Mouse (Mus musculus): Measurements from ENCODE around the gene Prodh2.
A peak's percentile ranks its signal among the peaks of the same experiment; 100 is the strongest.
"Not testable (repeated sequence)": the region's sequence is repeated elsewhere in the genome, so short reads cannot be mapped to it uniquely, and the experiment has no call there.

The Prodh2 gene

GRCm38 (mm10) chr7:30493401-30493931 is at the start of gene Prodh2:
Gene Prodh2 (plus strand): TSS chr7:30493622.
- DNase-seq (ENCODE audit: low spot score in 2 of 2) = no peak

DNA sequence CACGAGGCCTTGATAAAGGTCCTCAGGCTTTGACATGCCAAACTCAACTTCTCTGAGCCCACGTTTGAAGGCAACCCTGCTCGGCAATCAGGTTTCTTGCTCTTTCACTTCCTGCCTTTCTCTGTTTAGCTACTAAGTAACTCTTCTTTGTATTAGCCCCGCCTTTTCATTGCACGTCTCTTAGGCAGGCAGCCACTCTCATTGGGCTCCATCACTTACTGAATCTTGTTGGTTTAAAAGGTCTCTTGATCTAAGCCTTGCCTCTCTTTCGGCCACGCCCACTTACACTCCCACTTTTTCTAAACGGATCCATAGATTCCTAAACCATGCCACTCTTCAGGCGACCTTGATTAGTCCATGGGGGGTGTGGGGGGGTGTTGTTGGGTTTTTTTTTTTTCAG is 49.7 kb upstream of the Prodh2 start:
- DNase-seq (ENCODE audit: low spot score in 2 of 2) = no peak

- DNase-seq (ENCODE audit: low spot score in 2 of 2) = peak in 1 of 2 experiments; percentile 62
These were observed 49.1 kb upstream of the Prodh2 start for GRCm38 (mm10) chr7:30444154-30444970.

DNA sequence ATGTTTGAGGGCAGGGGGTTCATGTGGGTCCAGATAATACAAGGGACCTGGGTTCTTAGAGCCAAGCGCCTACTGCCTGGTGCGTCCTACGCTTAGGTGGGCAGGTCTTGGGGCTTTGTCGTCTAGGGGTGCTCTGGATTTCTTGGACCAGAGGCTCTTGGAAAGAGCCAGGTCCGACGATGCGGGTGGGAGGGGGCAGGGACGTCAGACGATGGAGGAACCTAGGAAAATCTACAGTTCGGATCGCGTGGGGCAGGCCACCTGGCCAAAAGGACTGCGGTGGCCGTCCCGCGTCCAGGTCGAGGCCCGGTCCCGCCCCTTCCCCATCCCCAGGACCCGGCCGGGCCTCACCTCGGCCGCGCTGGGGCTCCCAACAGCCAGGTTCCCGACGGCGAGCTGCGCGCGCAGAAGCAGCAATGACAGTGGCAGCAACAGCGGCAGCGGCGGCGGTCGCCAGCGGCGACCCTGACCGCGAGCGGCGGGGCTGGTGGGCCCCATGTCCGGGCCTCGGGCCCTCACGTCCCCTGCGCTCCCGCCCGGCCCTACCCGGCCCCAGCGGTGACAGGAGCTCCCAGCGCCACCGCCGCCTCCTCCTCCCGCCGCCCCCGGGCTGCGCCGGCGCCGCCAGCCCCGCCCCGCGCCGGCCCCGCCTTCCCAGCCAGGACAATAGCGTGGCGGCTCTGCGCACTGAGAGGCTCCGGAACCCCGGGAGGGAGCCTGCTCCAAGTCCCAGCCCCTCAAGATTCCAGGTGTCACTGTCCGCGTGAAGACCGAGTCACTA is 48.3 kb upstream of the Prodh2 start, which contains the start of gene Aplp1:
TSS of gene Aplp1 (minus strand) at position 565 of the 781 bp plus-strand sequence.
- DNase-seq (ENCODE audit: low spot score in 2 of 2) = peak; percentile 51 to 77

GRCm38 (mm10) chr7:30450241-30450640 is 43.2 kb upstream of the Prodh2 start:
- no peak for DNase-seq (ENCODE audit: low spot score in 2 of 2)

DNA sequence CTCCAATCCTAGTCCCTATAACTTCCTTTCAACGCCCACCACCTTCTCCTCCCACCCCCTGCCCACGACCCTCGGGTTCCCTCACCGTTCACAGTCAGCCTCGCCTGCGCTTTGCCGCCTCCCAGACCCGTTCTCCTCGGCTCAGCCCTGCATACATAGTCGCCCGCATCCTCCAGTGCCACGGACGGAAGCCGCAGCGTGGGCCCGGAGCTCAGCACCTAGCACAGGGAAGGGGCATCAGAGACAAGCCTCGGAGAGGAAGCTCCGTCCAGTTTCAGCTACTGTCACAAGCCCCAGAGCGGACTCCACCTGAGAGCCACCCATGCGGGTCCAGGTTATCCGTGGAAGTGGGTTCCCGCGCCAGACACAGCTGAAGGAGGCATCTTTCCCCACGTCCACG is 40.1 kb upstream of the Prodh2 start:
- DNase-seq (ENCODE audit: low spot score in 2 of 2) = no peak

GRCm38 (mm10) chr7:30453766-30454165 is 39.7 kb upstream of the Prodh2 start:
- DNase-seq (ENCODE audit: low spot score in 2 of 2) = no peak

DNA sequence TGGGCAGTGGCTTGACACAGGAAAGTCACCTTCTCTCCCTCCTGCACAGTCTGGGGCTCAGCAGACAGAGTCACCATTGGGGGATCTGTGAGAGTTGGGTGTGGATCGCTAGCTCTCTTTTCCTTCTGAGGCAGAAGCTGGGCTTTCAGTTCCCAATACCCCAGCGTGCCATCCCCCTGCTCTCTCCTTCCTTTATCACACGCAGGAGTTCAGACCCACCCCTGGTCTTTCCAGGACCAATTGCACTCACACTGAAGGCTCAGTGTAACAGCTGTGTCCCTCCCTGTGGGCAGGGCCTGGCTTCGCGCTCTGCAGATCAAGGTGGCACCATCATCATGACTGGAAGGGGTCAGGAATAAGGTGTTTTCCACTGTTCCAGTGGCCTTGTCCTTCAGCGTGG is 39.2 kb upstream of the Prodh2 start:
- no peak for DNase-seq (ENCODE audit: low spot score in 2 of 2)

GRCm38 (mm10) chr7:30456487-30456886 is 36.9 kb upstream of the Prodh2 start:
- no peak for DNase-seq (ENCODE audit: low spot score in 2 of 2)

DNA sequence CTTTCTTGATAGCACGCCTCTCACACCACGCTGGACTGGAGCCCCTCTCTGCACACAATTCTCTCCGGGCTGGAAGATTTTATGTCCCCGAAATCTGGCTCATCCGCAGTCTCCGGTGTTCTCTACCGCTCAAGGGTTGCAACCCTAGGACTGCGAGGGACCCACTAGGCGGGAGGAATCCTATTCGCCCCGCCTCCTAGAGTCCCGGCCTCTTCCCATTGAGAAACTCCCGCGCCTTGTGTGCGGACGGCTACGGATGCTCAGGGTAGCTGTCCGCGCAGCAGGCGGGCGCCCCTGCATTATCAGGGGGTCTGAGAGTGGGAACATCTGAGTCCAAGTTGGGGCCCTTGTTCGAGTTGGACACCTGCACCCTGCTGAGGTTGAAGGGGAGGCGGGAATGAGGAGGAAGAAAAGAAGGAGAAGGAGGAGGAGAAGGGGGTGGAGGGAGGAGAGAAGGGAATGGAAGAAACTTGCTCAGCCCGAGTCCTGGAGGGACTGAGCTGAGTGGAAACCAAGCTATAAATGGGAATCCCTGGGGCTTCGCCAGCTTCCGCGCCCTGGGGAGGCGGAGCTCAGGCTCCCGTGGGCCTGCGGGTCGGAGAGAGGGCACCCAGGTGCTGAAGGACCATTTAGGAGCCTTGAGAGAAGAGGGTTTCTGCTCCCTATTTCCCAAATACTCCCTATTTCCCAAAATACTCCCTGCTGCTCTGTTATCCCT is 36.4 kb upstream of the Prodh2 start:
- no peak for DNase-seq (ENCODE audit: low spot score in 2 of 2)

GRCm38 (mm10) chr7:30457629-30458330 is 35.6 kb upstream of the Prodh2 start, which contains the start of the genes Kirrel2 and Nphs1:
Gene Kirrel2 (minus strand): TSS chr7:30457690.
Gene Nphs1 (plus strand): TSS chr7:30458315.
- peak; percentile 47 to 68 for DNase-seq (ENCODE audit: low spot score in 2 of 2)

GRCm38 (mm10) chr7:30459484-30459883 is 33.9 kb upstream of the Prodh2 start:
- no peak for DNase-seq (ENCODE audit: low spot score in 2 of 2)

- no peak for DNase-seq (ENCODE audit: low spot score in 2 of 2)
These were observed 29.9 kb upstream of the Prodh2 start for GRCm38 (mm10) chr7:30463568-30463967.

DNA sequence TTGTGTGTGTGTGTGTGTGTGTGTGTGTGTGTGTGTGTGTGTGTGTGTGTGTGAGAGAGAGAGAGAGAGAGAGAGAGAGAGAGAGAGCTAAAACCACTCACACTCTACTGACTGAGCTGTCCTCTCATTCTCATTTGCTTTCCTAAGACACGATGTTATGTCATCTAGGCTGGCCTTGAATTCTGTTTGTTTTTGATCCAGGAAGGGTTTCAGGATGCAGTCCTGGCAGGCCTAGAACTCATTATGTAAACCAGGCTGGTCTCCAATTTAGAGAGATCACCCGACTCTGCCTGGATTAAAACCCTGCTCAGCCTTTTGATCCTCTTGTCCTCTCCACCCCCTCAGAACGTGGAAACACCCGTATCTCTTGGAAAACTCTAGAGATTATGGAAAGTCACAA is 29.4 kb upstream of the Prodh2 start:
- no peak for DNase-seq (ENCODE audit: low spot score in 2 of 2)

- DNase-seq (ENCODE audit: low spot score in 2 of 2) = no peak
These were observed 28.6 kb upstream of the Prodh2 start for GRCm38 (mm10) chr7:30464816-30465300.

- DNase-seq (ENCODE audit: low spot score in 2 of 2) = peak in 1 of 2 experiments; percentile 70
These were observed 21.0 kb upstream of the Prodh2 start for GRCm38 (mm10) chr7:30472411-30472810.

- DNase-seq (ENCODE audit: low spot score in 2 of 2) = no peak
These were observed 18.4 kb upstream of the Prodh2 start for GRCm38 (mm10) chr7:30474999-30475398.

DNA sequence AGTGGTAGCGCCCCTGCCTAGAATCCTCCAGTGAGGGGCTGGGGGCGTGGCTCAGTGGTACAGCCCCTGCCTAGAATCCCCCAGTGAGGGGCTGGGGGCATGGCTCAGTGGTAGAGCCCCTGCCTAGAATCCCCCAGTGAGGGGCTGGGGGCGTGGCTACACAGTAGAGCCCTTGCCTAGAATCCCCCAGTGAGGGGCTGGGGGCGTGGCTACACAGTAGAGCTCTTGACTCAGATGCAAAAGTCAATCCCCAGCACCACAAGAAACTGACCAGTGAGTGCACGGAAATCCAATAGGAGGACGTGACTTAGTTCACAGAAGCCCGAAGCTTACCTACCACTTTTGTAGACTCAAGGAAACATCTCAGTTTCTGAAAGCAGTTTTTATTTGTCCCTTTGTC is 17.3 kb upstream of the Prodh2 start:
- not testable (repeated sequence) for DNase-seq (ENCODE audit: low spot score in 2 of 2)

- no peak for DNase-seq (ENCODE audit: low spot score in 2 of 2)
These were observed 15.7 kb upstream of the Prodh2 start for GRCm38 (mm10) chr7:30477415-30478381.

- no peak for DNase-seq (ENCODE audit: low spot score in 2 of 2)
These were observed 9.2 kb upstream of the Prodh2 start for GRCm38 (mm10) chr7:30484250-30484649.

All from cerebellum, postnatal 4 days (tissue).